Mouse (Mus musculus) heart, adult 11 months (tissue): ENCODE measurements around the gene Rsad1.
A peak's percentile ranks its signal among the peaks of the same experiment; 100 is the strongest.

ENCODE experiments used
- DNase-seq: peaks from one replicate; pipeline ENCODE4 v3.0.0; 2022

Rsad1 gene

GRCm38 (mm10) chr11:94547271-94547670 lies 1.8 kb downstream of the Rsad1 start:
- peak; percentile 91 for DNase-seq

DNA sequence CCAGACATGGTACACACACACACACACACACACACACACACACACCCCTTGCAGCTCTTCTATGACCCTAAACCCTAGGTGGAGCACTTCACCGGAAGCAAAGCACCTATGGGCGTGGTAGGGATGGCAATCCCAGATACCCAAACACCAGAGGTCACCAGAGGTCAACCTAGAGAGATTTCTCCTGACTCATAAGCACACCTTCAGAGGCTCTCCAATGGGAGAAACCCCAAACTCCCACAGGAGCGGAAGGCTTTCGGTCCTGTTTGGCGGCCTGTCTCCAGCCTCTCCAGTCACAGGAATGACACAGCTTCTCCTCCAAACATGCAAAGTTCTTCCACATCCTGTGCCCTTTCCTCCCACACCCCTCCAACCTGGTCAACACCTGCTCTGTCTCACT lies 2.7 kb downstream of the Rsad1 start:
- peak; percentile 91 for DNase-seq

DNA sequence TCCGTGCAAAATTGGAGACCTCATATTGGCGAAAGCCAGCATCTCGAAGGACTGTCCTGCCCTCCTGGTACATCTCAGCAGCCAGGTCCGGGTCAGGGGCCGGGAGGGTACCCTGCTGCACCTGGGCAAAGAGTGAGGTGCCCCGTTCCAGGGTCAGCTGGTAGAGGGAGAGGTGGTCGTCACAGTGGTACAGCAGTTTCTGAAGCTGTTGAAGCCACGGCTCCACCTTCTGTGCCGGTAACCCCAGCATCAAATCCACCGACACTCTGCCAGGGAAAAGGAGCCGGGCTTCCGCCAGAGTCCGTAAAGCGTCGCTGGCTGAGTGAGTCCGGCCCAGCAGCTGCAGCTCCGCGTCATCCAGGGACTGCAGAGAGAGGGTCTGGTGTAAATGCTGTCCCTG lies 4.6 kb downstream of the Rsad1 start:
- DNase-seq: peak; percentile 95

- peak; percentile 99 for DNase-seq
Measured at GRCm38 (mm10) chr11:94543932-94544331, 5.1 kb downstream of the Rsad1 start.

GRCm38 (mm10) chr11:94543344-94543743 lies 5.7 kb downstream of the Rsad1 start:
- DNase-seq: peak; percentile 90

DNA sequence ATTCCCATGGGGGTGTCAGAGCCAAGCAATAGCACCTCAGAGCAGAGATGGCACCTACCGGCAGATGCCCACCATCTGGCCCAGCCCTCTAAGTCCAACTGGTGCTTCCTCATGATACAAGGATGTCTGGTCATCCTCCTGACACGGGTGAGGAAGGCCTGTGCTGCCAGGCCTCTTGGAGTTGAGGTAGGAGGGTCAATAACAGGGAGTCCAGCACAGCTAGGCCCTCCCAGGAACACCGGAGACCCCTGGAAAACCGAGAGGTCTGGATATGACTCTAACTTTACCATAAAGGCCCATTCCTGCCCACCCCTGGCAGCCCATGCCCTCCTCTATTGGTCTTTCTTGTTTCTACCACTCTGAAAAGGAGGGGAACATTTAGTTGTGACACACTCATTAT lies 6.7 kb downstream of the Rsad1 start:
- DNase-seq: no peak

- DNase-seq: no peak
Measured at GRCm38 (mm10) chr11:94539761-94540160, 9.3 kb downstream of the Rsad1 start.

DNA sequence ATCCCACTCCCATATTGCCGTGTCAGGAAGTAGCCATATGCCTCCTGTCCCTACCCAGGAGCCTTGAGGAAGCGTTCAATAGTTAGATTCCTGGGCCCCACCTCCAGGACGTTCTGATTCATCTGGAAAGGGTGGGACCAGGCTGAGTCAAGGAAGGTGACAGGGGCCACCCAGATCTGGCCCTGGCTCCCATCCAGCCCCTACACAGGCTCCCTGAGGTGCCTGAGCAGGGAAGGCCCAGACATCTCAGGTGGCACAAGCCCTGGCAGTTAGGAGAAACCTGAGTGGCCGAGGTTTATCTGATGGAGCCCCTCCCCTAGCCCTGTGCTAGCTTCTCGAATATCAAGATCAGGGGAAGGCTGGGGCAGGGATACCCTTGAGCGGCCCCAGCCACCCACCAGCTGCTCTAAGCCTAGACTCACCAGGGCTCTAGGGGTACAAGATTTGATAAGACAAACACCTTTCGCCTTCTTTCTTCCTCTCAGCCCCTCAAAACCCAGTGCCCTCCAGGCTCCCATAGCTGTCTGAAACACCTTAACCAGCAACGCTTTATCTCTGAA lies 10.2 kb downstream of the Rsad1 start:
- no peak for DNase-seq

GRCm38 (mm10) chr11:94533171-94533570 lies 15.9 kb downstream of the Rsad1 start:
- no peak for DNase-seq

- no peak for DNase-seq
Measured at GRCm38 (mm10) chr11:94528879-94529278, 20.2 kb downstream of the Rsad1 start.

DNA sequence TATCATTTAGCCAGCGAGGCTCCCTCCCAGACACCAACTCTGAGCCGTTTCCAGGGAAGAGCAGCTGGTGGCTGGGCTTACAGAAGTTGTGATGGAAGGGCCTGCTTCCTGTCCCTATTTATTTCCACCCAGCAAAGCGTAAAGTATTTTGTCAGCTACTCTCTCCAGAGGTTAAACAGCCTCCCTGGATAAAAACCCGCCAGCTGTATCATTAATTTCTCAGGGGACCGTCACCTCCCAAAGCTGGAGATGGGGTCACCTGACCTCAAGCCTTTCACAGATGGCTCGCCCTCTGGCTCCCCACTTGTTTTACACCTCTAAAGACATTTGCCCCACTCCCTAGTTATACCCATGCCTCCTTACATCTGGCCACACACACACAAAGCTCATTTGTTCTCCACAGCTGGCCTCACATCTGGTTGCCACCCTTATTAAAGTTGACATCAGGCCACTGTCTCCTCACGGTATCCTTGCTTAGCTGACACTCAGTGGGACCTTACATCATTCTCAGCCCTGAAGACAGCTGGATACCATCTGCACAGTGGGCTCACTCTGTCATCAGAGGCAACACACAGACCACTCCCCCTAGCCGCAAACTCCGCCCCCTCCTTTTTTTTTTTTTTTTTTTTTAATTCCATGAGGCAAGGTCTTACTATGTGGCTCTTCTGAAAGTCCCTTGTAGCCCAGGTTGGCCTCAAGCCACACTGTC lies 22.7 kb downstream of the Rsad1 start:
- DNase-seq: no peak

DNA sequence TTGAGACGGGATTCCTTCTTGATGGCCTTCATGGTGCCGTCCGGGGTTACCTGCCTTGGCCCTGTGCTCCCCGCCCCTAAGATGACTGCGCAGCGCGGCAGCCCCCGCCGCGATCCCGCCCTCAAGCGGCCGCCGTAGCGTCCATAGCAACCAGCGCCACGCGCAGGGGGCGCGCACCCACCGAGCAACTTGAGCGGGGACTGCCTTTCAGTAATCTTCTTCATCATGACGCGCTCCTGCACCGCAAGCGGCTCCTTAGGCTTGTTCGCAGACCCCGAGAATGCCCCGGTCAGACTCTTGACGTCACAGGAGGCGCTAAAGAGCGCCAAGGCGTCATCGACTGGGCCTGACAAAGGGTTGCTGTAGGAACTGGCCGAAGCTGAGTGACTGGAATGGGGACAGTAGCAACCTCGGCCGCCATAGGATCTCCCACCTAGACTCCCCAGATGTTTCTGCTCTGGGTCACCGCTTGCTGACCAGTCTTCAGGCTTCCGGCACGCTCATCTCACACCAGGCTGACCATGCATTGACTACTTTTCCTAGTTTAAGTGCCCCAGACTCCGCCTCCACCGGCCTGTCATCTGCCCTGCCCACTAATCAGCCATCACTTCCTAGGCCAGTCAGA lies 27.7 kb downstream of the Rsad1 start, which contains the start of gene Mycbpap:
Gene Mycbpap, minus strand, starts transcription at position 524 of the 625 bp plus-strand sequence.
- DNase-seq: peak; percentile 96

DNA sequence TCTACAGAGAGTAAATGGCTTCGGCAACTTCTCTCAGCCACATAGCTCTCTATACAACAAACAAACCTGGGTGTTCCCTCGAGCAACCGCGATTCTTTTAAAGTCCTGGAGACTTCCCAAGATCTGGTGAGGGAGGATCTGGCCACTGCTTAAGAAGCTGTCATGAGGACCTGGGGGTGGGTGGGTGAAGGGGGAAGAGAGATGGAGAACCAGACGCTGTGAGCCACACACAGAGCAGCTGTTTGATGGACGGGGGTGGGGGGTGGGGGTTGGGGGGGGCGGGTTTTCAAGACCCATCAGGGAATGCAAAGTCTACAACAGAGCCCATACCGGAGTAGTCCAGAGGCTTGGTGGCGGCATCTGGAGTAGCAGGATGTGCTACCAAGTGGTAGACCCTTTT lies 35.6 kb downstream of the Rsad1 start:
- no peak for DNase-seq

- no peak for DNase-seq
Measured at GRCm38 (mm10) chr11:94508976-94509375, 40.1 kb downstream of the Rsad1 start.

GRCm38 (mm10) chr11:94501482-94501881 lies 47.6 kb downstream of the Rsad1 start:
- DNase-seq: no peak

- no peak for DNase-seq
Measured at GRCm38 (mm10) chr11:94500362-94500761, 48.7 kb downstream of the Rsad1 start.

DNA sequence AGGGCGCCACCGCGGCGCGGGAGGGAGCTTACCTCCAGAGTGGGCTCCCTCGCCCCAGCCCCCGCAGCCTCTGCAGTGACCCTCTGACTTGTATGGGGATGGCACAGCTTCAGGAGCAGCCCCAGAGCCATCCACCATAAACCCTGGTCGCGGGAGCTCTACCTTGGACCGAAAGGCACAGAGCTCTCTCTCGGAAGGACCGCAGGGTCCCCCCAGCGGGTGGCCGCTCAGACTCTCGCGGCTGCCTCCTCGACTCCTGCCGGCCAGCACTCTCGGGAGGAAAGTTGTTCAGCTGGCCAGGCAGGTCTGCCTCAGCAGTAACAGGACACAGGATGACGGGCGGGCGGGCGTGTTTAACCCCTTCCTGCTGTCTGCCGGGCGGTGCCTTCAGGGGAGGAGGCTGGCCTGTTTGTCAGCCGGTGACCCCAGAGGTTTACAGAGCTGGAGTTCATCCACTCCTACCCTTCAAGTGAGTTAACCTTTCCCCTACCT lies 49.3 kb downstream of the Rsad1 start, which contains the start of gene Epn3:
Gene Epn3, minus strand, starts transcription at position 314 of the 492 bp plus-strand sequence.
- no peak for DNase-seq

DNA sequence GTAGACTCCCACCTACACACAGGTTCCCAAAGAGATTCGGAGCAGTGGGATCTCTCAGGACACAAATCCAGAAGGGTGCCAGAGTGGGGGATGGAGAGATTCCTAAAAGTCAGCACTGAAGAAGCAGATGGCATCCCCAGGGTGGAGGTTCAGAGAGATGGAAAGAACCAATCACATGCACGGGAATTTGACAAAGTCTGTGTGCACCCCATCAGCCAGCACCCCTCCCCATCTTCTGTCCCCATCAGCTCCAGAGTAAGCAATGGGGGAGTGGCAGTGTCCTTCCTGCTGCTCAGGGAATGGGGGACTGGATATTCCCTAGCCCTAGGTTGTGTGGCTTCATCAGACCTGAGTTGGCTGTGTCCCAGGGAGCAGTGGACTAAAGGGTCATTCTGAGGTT lies 50.0 kb downstream of the Rsad1 start:
- no peak for DNase-seq

- DNase-seq: peak; percentile 93
Measured at GRCm38 (mm10) chr11:94498093-94498996, 50.7 kb downstream of the Rsad1 start.

DNA sequence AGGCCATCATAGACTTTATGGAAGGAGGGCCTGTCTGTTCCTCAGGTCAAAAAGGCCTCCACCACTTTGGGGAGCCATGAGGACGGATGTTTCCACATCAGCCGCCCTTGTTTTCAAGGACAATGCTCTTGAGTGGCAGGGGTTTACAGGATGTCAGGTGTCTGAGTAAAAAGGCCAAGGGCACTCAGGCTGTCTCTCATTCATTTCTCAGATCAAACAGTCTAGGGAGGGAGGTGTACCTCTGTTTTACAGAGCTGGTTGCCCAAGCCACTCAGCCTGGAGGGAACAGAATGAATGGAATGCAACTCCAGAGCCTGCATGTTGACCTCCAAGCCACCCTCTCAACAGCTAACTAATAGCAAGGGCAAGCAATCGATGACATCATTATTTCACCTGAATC lies 53.6 kb downstream of the Rsad1 start:
- peak; percentile 94 for DNase-seq

GRCm38 (mm10) chr11:94491749-94492099 lies 57.3 kb downstream of the Rsad1 start:
- DNase-seq: no peak

DNA sequence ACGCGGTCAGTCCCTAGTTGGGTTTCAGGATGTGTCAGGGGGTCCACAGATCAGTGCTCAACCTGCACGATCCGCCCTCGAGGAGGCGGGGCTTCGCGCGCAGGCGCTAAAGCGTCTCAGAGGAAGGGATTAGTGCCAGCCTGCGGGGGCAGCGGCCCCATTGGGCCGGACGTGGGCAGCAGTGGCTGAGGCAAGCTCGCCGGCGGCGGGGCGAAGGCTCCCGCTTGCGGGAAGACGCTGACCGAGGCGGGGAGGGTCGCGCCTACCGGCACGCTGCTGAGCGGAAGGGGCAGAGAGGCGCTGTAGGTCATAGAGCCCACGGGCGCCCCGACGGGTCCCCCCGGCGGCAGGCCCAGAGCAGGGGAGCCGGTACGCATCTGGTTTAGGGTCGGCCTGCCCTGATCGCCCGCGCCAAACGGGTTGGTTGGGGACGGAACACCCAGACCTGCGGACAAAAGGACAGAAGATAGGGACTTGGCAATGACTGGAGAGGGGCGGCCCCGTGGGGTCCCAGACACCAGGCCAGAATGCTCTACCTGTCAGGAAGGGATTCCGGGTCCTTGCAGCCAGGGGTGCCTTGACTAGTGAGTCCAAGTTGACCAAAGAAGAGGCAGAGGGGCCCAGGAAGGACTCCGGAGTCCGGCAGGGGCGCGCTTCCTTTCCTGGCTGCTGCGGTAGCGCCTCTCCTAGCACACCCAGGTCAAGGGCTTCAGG lies 57.9 kb downstream of the Rsad1 start:
- no peak for DNase-seq
